Mouse (Mus musculus): Measurements from ENCODE around the gene Npnt. TPM values are rescaled to one million over a fixed set of nuclear protein-coding genes. Genes with fewer than 3 reads are reported as not detected.

Npnt gene
- polyA plus RNA-seq, 1 experiment from 2014 or later = 48.0 TPM

DNA sequence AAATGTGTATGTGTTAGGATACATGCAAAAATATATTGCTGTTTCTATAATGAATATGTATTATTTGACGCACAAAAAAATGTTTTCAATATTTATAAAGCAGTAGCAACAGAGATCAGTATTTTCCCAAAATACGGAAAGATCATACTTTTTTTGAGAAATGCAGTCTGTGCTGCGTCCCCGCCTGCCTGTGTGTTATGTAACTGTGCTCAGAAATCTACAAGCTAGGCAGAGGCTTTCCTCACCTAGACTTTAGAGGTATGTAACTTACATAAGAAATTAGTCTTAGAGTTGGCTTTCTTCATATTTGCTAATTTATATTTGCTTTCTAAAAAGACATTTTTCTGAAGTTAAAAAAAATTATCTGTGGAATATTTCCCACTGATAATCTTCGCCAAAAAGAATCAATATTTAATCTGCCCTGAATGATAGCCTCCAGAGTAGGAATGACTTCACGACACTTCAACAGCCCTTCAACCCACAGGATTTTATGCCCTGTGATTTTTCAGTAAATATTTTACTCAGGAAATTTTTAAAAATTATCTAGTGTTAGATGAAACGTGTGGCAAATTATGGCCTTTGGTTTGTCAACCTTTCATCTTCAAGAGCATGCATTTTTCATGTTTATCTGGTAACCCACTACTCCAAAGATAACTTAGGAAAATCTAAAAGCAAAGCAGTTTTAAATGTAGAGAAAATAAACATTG is 44.7 kb downstream of the Npnt start:
- WGBS = 77% methylated on average over 7 of the region's 7 CpGs
- ATAC-seq (ENCODE audit: low FRiP score, low TSS enrichment) (no peak), DNase-seq (ENCODE audit: low spot score) (no peak)
- Histone ChIP-seq H3K27me3 (ENCODE audit: control insufficient read depth, insufficient read depth, low read length) (no peaks in the 10 kb centered on the region), H3K4me2 (replicated peaks; ENCODE audit: low read depth) (no peak overlapping the region), H3K9ac (ENCODE audit: low read length) (no peak overlapping the region), H3K4me1 (replicated peaks; ENCODE audit: control insufficient read depth, insufficient read depth) (no peaks in the 10 kb centered on the region), H3K9me3 (ENCODE audit: control insufficient read depth, low read length) (no peaks in the 10 kb centered on the region), H3K27ac (replicated peaks) (no peak overlapping the region), H3K4me3 (ENCODE audit: low read depth, low read length) (no peak overlapping the region), H3K36me3 (ENCODE audit: control insufficient read depth, insufficient read depth, low read length) (no peaks in the 10 kb centered on the region)
- TF ChIP-seq EP300 (optimal IDR thresholded peaks at IDR 0.05) = no peak
- TF ChIP-seq CTCF (IDR thresholded peaks at IDR 0.05; ENCODE audit: low read depth) = no peak

DNA sequence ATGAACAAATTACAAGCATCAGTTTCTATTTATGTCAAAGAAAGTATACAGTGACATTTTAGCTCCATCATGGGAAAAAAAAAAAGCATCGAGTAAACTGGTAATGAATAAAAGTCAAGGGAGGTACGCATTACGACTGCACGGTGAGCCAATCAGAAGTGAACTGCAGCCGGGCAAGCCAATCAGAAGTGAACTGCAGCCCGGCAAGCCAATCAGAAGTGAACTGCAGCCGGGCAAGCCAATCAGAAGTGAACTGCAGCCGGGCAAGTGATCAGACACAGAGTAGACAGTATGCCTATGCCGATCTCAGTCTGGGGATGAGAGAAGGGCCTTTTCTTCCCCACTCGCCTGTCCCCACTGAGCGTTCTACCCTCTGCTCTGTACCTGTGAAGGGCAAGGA is 46.7 kb downstream of the Npnt start:
- Histone ChIP-seq H3K27ac (replicated peaks) (no peak overlapping the region), H3K36me3 (ENCODE audit: control insufficient read depth, insufficient read depth, low read length) (no peaks in the 10 kb centered on the region), H3K4me3 (ENCODE audit: low read depth, low read length) (no peak overlapping the region), H3K9ac (ENCODE audit: low read length) (no peak overlapping the region), H3K4me2 (replicated peaks; ENCODE audit: low read depth) (no peak overlapping the region), H3K4me1 (replicated peaks; ENCODE audit: control insufficient read depth, insufficient read depth) (no peaks in the 10 kb centered on the region), H3K9me3 (ENCODE audit: control insufficient read depth, low read length) (no peaks in the 10 kb centered on the region), H3K27me3 (ENCODE audit: control insufficient read depth, insufficient read depth, low read length) (no peaks in the 10 kb centered on the region)
- no peak for DNase-seq (ENCODE audit: low spot score)
- 96% methylated on average over 11 of the region's 11 CpGs for WGBS
- ATAC-seq (ENCODE audit: low FRiP score, low TSS enrichment) = no peak
- TF ChIP-seq EP300 (optimal IDR thresholded peaks at IDR 0.05) = no peak
- no peak for TF ChIP-seq CTCF (IDR thresholded peaks at IDR 0.05; ENCODE audit: low read depth)

DNA sequence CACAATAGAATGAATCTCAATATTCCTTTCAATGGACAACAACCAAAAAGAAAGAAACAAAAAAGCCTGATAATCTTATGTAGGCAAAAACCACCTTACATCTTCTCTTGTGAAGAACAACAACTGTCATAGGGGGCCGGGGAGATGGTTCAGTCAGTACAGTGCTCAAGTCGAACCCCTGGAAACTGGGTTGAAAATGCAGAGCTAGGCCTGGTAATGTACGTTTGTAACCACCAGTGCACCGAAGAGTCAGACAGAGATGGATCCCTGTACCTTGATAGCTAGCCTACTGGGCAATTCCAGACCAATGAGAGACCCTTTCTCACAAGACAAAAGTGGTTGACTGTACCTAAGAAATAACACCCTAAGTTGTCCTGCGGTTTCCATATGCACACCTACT is 47.2 kb downstream of the Npnt start:
- H3K4me3 ChIP-seq (ENCODE audit: low read depth, low read length) = no peak overlapping the region
- 90% methylated on average over 5 of the region's 5 CpGs for WGBS
- TF ChIP-seq EP300 (optimal IDR thresholded peaks at IDR 0.05) = no peak
- TF ChIP-seq CTCF (IDR thresholded peaks at IDR 0.05; ENCODE audit: low read depth) = no peak

DNA sequence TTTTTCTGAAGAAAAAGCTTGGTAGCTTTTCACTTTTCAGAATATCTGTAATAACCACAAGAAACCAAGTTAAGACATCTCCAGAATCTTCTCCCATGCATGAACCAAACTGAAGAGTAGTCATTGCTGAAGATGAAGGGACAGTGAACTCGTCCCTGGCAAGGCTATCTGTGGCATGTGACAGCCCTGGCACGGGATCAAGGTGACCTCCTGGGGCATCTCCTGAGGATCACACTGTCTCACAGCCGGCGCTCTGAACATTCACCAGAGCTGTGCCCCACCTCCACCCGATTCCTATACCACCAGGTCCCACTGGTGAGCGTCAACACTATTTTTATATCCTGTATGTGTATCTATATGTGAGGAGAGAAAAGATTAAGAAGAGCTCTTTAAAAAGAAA is 47.9 kb downstream of the Npnt start:
- ATAC-seq (ENCODE audit: low FRiP score, low TSS enrichment) (no peak), DNase-seq (ENCODE audit: low spot score) (no peak)
- no peaks in the 10 kb centered on the region for H3K36me3 ChIP-seq (ENCODE audit: control insufficient read depth, insufficient read depth, low read length)
- no peak overlapping the region for H3K27ac ChIP-seq (replicated peaks)
- H3K27me3 ChIP-seq (ENCODE audit: control insufficient read depth, insufficient read depth, low read length) = no peaks in the 10 kb centered on the region
- TF ChIP-seq EP300 (optimal IDR thresholded peaks at IDR 0.05) (no peak), CTCF (IDR thresholded peaks at IDR 0.05; ENCODE audit: low read depth) (no peak)
- H3K9ac ChIP-seq (ENCODE audit: low read length) = no peak overlapping the region
- no peaks in the 10 kb centered on the region for H3K4me1 ChIP-seq (replicated peaks; ENCODE audit: control insufficient read depth, insufficient read depth)
- no peaks in the 10 kb centered on the region for H3K9me3 ChIP-seq (ENCODE audit: control insufficient read depth, low read length)
- 78% methylated on average over 6 of the region's 6 CpGs for WGBS
- H3K4me3 ChIP-seq (ENCODE audit: low read depth, low read length) = no peak overlapping the region
- no peak overlapping the region for H3K4me2 ChIP-seq (replicated peaks; ENCODE audit: low read depth)

More for the DNA sequence above, 47.2 kb downstream of the Npnt start:
- no peak for DNase-seq (ENCODE audit: low spot score)
- Histone ChIP-seq H3K9ac (ENCODE audit: low read length) (no peak overlapping the region), H3K27me3 (ENCODE audit: control insufficient read depth, insufficient read depth, low read length) (no peaks in the 10 kb centered on the region), H3K27ac (replicated peaks) (no peak overlapping the region), H3K4me2 (replicated peaks; ENCODE audit: low read depth) (no peak overlapping the region), H3K4me1 (replicated peaks; ENCODE audit: control insufficient read depth, insufficient read depth) (no peaks in the 10 kb centered on the region), H3K9me3 (ENCODE audit: control insufficient read depth, low read length) (no peaks in the 10 kb centered on the region), H3K36me3 (ENCODE audit: control insufficient read depth, insufficient read depth, low read length) (no peaks in the 10 kb centered on the region)
- no peak for ATAC-seq (ENCODE audit: low FRiP score, low TSS enrichment)

DNA sequence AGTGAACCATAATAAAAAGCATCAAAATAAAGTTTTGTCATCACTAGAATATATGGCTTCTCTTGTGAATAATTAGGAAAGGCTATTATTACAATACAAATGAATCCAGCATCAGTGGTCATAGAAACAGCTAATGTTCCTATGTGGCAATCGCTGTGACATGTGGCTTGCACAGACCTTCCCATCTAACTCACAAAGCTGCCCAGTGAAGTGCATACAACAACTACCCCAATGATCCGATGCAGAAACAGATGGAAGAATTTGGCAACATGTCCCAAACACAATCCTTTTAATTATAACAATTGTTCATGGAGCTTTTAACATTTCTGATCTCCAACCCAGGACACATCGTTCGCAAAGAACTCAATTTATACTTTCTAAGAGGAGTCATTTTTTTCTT is 52.2 kb downstream of the Npnt start:
- no peak for ATAC-seq (ENCODE audit: low FRiP score, low TSS enrichment)
- Histone ChIP-seq H3K9me3 (ENCODE audit: control insufficient read depth, low read length) (no peaks in the 10 kb centered on the region), H3K4me3 (ENCODE audit: low read depth, low read length) (no peak overlapping the region), H3K36me3 (ENCODE audit: control insufficient read depth, insufficient read depth, low read length) (no peaks in the 10 kb centered on the region), H3K4me1 (replicated peaks; ENCODE audit: control insufficient read depth, insufficient read depth) (no peaks in the 10 kb centered on the region), H3K9ac (ENCODE audit: low read length) (no peak overlapping the region), H3K4me2 (replicated peaks; ENCODE audit: low read depth) (no peak overlapping the region), H3K27me3 (ENCODE audit: control insufficient read depth, insufficient read depth, low read length) (no peaks in the 10 kb centered on the region), H3K27ac (replicated peaks) (no peak overlapping the region)
- no peak for DNase-seq (ENCODE audit: low spot score)
- TF ChIP-seq CTCF (IDR thresholded peaks at IDR 0.05; ENCODE audit: low read depth) = no peak
- no peak for TF ChIP-seq EP300 (optimal IDR thresholded peaks at IDR 0.05)
- 68% methylated on average over 4 of the region's 4 CpGs for WGBS

DNA sequence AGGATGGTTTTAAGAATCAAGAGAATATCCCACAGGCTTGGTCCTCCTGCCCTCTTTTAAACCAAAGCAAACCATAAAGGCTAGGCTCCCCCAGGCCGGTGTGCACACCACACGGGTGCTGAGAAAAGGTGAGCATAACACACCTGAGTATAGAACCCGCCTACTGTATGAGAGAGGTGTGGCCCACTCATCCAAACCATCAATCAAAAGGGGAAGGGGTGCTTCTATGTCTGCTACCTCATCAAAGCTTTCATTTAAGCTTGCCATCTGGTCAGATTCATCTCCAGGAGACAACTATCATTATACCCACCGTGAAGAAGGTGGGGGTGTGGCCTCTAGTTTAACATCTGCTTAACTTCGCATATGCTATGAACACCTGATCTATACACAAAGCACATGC is 52.7 kb downstream of the Npnt start:
- H3K36me3 ChIP-seq (ENCODE audit: control insufficient read depth, insufficient read depth, low read length) = no peaks in the 10 kb centered on the region
- H3K27me3 ChIP-seq (ENCODE audit: control insufficient read depth, insufficient read depth, low read length) = no peaks in the 10 kb centered on the region
- H3K27ac ChIP-seq (replicated peaks) = no peak overlapping the region
- H3K9me3 ChIP-seq (ENCODE audit: control insufficient read depth, low read length) = no peaks in the 10 kb centered on the region
- WGBS = 86% methylated on average over 5 of the region's 5 CpGs
- no peak overlapping the region for H3K9ac ChIP-seq (ENCODE audit: low read length)
- TF ChIP-seq CTCF (IDR thresholded peaks at IDR 0.05; ENCODE audit: low read depth) = no peak
- no peak for TF ChIP-seq EP300 (optimal IDR thresholded peaks at IDR 0.05)
- no peak overlapping the region for H3K4me3 ChIP-seq (ENCODE audit: low read depth, low read length)
- DNase-seq (ENCODE audit: low spot score) = no peak
- no peak overlapping the region for H3K4me2 ChIP-seq (replicated peaks; ENCODE audit: low read depth)
- ATAC-seq (ENCODE audit: low FRiP score, low TSS enrichment) = no peak
- no peaks in the 10 kb centered on the region for H3K4me1 ChIP-seq (replicated peaks; ENCODE audit: control insufficient read depth, insufficient read depth)

Measured in stomach, postnatal 0 days (tissue).